Mouse (Mus musculus): ENCODE measurements around the gene Pde4c.

Gene Pde4c

DNA sequence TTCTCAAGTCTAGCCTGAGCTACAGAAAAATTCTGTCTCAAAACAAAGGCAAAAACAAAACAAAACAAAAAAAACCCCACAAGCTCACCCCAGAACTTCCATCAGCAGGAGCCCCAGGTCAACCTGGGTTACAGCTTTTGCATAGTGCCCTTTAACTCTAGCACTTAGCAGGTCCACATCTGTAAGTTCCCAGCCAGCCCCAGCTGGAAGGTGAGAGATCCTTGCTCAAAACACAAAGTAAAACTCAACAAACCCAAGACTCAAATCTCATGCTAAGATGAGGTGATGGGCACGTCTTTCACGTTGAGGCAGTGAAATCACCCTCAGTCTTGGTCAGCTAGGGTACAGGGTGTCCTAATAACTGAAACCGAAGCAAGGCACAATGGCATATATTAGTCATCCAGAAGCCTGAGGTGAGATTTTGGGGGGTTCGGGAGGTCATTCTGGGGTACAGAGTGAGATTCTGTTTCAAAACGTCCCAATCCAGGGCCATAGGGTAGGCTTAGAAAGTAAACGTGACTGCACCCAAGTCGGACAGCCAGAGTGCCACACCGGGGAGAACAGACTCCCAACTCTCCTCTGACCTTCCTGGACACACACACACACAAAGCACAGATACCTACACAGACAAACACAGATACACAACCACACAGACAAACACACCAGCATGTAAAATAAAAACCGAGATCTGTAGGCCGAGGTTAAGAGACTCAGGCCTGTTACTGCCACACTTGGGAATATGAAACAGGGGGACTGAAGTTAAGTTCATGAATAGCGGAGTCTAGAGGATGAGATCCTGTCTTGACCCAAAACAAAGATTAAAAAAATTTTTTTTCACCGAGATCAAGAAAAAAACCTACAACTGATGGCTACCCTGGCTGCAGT lies 25.9 kb upstream of the Pde4c start:
- no peak for DNase-seq (ENCODE audit: low spot score in 2 of 2)

DNA sequence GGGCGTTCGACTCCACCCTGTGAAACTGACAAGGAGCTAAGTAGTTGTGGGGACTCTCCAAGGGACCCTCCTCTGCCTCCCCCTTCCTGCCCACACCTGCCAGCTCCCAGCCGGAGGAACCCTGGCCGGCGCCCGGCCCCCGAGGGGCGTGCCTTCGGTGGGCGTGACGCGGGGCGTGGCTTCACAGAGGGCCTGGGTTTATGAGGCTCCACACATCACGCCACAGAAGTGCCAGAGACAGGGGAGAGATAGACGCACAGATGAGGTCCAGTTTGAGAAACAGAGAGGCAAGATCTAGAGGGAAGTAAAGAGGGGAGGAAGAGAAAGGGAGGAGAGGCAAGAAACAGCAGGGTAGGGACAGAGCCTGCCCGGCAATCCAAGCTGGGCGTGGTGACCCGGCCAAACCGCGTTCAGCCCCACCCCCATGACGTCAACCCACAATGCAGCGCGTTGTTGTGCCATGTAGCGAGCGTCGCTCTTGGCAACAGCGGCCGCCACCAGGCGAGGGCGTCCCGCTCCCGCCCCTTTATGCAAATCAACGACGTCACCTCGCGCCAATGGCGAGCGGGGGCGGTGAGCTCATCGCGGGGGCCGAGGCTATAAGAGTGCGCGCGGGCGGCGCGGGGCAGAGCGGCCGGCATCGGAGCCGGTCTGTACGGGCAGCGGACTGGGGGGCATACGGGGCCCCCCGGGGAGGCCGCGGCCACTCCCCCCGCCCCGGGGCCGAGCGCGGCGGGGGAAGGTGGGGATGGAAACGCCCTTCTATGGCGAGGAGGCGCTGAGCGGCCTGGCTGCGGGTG lies 25.0 kb upstream of the Pde4c start, which contains the start of gene Jund:
Gene Jund (plus strand): TSS at position 640 of the 800 bp plus-strand sequence.
- peak; percentile 97 to 98 for DNase-seq (ENCODE audit: low spot score in 2 of 2)

DNA sequence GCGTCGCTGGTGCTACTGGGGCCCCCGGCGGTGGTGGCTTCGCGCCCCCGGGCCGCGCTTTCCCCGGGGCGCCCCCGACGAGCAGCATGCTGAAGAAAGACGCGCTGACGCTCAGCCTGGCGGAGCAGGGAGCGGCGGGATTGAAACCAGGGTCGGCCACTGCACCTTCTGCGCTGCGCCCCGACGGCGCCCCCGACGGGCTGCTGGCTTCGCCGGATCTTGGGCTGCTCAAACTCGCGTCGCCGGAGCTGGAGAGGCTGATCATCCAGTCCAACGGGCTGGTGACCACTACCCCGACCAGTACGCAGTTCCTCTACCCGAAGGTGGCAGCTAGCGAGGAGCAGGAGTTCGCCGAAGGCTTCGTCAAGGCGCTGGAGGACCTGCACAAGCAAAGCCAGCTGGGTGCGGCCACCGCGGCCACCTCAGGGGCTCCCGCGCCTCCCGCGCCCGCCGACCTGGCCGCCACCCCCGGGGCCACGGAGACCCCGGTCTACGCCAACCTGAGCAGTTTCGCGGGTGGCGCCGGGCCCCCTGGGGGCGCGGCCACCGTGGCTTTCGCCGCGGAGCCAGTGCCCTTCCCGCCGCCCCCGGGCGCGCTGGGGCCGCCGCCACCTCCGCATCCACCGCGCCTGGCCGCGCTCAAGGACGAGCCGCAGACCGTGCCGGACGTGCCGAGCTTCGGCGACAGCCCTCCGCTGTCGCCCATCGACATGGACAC lies 24.2 kb upstream of the Pde4c start:
- peak; percentile 50 to 54 for DNase-seq (ENCODE audit: low spot score in 2 of 2)

DNA sequence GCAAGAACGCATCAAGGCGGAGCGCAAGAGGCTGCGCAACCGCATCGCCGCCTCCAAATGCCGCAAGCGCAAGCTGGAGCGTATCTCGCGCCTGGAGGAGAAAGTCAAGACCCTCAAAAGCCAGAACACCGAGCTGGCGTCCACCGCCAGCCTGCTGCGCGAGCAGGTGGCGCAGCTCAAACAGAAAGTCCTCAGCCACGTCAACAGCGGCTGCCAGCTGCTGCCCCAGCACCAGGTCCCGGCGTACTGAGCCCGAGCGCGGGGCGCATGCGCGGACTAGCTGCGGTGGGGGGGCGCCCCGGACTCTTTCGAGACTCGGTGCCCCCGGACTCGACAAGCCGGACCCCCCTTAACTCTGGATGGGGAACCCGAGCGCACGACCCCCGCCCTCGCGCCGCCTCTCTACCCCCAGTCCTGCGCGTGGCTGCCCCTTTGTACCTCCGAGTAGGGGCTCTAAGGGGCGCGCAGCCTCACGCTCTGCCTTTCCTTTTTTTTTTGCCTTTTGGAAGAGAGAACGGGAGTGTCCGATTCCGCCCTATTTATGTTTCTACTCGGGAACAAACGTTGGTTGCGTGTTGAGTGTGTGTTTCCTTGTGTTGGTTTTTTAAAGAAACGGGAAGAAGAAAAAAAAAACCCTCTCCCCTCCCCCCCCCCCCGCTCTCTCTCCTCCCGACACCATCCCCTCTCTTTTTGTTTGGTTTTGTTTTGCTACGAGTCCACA lies 23.5 kb upstream of the Pde4c start:
- peak; percentile 79 to 80 for DNase-seq (ENCODE audit: low spot score in 2 of 2)

DNA sequence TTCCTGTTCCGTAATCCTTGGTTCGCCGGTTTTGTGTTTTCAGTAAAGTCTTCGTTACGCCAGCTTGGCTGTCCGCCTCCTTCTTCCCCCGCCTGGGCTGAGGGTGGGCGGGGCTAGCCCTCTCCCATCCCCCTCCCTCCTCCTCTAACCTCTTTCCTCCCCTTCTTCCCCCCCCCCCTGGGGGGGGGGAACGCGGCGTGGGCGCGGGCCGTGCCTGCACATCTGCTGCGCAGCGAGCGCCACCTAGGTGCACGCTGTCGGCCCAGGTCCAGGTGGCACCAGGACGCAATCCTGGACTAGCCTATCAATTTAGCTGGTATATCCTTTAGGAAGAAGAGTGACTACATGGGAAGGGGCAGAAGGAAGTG lies 23.0 kb upstream of the Pde4c start:
- peak; percentile 83 for DNase-seq (ENCODE audit: low spot score in 2 of 2)

DNA sequence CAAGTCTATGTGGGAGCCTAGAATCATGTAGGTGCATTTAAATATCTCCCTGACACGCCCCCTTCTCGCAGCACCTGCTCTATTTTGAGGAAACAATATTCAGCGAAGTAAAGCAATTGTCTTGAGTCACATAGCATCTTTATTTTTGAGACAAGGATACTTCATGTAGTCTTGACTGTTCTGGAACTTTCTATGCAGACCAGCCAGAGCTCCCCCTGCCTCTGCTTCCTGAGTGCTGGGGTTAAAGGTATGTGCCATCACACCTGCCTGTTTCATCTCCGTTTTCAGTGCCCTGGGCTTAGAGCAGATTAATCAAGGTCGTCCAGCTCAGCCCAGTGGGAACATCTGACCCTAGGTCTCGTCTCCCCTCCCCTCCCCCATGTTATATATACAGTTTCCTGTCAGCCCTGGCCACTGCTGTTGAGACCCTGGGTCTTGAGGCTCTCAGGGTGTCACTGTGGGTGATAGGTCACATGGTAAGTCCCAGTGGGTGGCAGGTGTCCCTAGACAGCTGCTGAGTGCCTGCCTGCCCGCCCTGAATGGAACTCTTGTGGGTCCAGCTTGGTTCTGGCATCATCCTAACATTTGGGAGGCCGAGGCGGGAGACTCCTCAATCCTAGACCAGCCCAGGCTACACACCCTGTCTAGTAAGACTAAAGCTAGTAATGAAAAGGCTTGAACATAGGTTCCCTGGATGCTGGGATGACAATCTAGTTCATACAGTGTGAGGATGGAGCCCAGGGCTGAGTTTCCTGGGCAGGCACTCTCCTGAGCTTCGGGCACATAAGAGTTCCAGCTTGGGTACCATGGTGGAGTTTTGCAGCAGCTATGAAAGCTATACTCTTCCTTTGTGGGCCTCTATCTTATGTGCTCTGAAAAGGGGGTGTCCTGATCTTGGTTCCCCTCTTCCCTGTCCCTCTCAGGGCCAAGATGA lies 22.2 kb upstream of the Pde4c start:
- no peak for DNase-seq (ENCODE audit: low spot score in 2 of 2)

DNA sequence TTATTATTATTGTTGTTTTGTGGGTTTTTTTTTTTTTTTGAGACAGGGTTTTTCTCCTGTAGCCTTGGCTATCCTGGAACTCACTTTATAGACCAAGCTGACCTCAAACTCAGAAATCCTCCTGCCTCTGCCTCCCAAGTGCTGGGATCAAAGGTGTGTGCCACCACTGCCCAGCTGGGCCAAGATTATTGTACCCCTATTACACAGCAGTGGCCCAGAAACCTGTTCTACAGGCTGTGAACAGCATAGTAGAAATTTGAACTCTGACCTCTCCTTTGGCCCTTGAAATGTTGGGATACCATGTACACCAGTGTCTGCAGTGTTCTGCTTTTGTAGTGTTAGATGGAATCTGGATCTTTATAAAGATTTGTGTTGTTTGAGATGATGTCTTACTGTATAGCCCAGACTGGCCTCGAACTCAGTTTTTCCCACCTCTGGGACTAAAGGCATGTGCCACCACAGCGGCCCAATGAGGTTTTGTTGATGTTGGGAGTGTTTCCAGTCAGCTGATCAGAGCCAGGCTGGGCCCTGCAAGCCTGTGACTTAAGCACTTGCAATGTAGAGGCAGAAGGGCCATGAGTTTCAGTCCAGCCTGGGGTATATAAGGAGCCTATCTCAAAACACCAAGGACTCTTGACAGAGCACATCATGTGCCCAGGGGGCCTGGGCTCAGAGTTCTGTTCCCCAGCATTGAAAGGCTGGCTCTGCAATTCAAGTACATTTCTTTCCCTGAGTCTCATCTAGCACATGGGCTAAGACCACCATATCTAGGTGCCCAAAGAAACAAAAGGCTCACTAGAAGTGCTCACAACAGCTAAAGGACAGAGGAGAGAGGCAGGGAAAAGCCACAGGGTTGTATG lies 21.3 kb upstream of the Pde4c start:
- no peak for DNase-seq (ENCODE audit: low spot score in 2 of 2)

DNA sequence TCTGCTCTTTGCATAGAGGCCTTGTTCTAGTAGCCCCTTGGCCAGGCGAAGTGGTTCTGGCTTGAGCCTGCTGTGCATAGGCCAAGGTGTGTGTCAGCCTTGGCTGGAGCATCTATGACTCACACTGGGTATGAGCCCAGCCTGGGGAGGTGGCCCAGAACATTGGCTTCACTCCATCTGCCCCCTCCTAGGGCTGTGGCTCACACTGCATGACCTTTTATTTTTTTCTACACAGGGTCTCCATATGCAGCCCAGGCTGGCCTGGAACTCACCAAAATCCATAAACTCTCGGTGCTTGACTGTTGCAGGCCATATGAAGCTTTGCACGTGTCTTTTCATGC lies 20.7 kb upstream of the Pde4c start:
- DNase-seq (ENCODE audit: low spot score in 2 of 2): no peak

DNA sequence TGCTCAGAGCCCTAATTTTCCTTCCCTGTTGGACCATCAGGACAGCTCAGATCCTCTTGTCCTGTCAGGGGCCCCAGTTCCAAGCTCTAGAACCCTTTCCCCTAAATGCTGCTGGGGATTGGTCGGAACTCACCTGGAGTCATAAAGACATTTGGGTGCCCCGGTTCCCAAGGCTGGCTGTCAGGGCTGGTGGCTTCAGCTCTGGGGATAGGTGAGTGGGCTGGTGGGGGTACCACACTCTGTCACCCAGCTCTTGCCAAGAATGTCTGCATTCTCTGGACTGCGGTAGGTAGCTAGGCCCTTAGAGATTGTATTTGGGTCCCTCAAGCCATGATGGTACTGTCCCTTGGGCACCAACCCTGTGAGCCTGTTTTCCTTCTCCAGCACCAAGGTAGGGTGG lies 20.2 kb upstream of the Pde4c start, which contains the start of gene Iqcn:
Gene Iqcn (plus strand): TSS at position 171 of the 400 bp plus-strand sequence.
- no peak for DNase-seq (ENCODE audit: low spot score in 2 of 2)

DNA sequence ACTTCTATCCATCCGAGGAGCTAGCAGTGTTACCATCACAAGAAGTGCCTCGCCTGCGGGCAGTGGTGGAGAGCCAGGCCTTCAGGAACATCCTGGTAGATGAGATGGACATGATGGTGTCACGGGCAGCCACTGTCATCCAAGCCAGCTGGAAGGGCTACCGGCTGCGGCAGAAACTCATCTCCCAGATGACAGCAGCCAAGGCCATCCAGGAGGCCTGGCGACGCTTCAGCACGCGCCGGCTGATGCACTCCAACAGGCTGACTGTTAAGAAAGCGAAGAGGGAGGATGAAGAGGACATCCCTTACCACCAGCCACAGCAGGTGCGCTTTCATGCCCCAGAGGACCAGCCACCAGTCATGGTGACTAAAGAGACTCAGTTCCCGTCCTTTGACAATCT lies 15.2 kb upstream of the Pde4c start:
- no peak for DNase-seq (ENCODE audit: low spot score in 2 of 2)

DNA sequence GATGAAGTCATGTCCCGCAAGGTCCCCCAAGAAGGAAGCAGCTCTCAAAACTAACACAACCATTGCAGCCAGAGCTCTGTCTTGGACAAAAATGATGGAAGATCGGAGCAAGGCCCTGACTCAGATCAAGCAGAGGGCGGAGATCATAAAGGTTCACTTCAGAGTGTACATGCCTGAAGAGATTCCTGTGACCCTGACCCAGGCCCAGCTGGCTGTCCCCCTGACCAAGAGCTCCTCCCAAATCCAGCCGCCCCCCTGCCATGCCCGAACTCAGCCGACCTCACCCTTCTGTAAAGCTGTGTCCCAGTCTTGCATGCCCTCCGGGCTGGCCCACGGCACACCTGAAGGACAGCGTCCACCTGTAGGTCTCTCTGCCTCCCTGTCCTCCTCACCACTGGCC lies 13.7 kb upstream of the Pde4c start:
- DNase-seq (ENCODE audit: low spot score in 2 of 2): no peak

DNA sequence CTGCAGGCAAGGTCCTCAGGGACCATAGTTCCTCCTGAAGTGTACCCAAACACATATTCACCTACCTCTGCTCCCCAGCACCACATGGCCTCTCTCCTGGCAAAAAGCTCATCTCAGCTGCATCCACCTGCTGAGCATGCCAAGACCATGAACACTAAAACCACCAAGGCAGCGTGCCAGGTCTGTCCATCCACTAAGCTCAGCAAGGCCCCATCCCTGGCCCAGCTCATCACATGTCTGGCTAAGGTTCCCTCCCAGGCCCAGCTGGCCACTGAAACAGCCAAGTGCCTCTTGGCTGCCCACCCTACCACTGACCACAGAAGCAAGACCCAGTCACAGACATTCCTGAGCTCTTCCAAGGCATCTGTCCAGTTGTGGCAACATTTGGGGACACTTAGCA lies 13.2 kb upstream of the Pde4c start:
- no peak for DNase-seq (ENCODE audit: low spot score in 2 of 2)

DNA sequence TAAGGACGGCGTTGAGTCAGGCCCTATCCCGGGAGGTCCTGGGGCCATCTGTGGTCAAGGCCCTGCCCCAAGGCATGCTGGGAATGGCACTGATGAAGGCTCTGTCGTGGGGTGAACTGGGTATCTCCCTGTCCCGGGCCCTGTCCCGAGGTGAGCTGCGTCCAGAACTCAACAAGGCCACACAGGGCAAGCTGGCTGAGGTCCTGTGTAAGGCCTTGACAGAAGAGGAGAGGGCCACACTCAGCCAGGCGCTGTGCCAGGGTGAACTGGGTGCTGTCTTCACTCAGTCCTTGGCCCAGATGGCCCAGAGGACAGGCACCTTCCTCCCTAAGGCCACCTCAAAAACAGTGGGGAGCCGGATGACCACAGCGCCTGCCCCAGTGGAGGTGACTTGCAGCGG lies 12.5 kb upstream of the Pde4c start:
- no peak for DNase-seq (ENCODE audit: low spot score in 2 of 2)

DNA sequence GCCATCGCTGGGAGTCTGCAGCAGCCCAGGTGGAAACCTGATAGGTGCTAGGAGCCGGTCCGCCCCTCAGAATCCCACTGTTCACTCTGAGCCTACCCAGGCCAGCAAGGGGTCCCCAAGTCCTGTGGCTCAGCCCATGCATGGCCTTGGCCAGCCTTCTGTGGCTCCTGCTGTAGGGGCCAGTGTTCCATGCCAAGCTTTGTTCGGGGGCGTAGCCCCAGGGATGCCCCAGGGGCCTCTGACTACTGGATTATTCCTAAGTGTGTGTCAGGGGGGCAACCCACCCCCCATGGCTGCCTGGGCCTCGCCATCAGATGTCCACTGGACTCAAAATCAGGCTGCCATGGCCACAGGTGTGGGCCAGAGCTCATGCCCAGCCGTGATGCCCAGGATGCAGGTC lies 9.5 kb upstream of the Pde4c start:
- no peak for DNase-seq (ENCODE audit: low spot score in 2 of 2)

DNA sequence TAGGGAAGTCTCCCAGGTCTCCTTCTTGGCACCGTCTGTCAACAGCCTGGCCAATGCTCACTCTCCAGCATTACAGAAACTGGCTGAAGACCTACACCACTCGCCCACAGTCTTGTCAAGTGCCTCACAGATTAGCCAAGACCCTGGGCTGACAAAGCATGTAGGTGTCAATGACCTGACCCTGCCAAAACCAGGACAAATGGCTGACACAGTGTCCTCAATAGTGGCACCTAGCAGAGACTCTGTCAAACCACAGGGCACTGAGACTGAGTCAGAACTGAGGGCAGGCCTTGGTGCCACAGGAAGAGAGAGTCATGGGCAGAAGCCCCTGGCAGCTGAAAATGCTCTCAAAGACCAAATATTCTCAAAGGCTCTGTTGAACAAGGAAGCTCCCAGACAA lies 8.4 kb upstream of the Pde4c start:
- DNase-seq (ENCODE audit: low spot score in 2 of 2): no peak

DNA sequence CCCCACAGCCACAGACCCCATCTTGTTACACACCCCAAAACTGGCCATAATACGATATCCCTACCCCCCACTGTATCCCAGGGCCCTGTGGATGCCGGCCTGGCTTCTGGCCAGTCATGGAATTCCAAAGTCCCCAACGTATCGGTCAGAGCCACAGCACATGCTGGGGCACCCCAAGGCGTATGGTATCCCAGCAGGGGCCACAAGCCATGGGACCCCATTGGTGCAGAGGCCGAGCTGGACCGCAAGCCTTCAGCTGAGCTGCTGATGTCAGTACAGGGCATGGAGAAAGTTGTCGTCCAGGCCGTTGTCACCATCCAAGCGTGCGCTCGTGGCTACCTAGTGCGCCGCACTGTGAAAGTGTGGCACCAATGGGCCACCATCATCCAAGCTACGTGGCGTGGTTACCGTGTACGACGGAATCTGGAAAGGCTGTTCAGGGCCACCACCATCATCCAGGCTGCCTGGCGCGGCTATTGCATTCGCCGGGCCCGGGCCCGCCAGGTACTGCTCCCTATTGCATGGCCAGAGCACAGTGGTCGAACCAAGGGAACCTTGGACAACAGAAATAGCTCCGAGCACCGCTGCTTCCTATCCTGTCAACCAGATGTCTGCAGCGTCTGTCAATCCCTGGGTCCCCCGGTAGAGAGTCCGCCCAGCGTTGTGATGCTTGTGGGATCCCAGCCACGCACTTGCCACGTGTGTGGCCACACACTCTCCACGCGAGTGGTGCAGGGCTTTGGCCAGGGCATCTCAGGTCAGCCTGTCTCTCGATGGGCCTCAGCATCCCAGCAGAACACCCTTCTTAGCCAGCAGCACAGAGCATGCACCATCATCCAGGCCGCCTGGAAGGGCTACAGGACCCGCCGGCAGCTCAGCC lies 6.8 kb upstream of the Pde4c start:
- no peak for DNase-seq (ENCODE audit: low spot score in 2 of 2)

DNA sequence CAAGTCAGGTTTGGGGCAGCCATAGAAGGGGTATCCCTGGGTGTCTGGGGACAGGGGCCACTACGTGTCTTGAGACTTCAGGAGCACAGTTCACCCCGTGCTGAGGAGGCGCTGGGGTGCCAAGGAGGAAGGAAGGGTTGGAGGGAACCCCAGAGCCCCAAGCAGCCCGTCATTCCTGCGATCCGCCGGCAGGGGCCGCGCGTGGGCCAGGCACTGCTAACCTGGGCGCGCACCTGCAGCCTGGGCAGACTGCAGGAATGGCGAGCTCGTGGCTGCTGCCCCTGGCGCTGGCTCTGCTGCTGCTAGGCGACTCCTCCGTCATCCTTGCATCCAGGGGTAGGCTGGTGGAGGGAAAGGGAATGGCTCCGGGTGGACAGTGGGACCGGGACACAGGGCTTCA lies 5.2 kb upstream of the Pde4c start, which contains the start of gene Gm3336:
Gene Gm3336 (plus strand): TSS at position 247 of the 400 bp plus-strand sequence.
- peak in 1 of 2 experiments; percentile 46 for DNase-seq (ENCODE audit: low spot score in 2 of 2)

DNA sequence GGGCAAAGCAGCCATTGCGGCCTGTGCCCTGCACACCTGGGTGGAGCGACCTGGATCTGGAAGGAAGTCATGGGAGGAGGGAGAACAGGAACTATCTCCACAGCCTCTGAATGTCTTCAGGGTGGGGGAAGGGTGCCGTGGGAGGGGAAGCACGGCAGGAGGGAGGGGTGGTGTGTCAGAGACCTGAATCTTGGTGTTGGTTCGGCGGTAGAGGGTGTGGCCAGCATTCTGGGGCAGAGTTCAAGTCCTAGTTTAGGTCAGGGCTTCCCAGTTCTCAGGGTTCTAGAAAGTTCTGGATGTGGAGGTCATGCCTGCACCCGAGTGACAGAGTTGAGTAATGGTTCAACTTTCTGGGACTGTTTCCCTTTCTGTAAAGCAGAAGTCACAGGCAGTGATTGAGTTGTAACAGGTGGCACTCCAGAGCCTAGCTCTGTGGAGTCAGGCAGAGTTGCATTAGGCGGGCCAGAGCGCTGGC lies 3.7 kb upstream of the Pde4c start:
- no peak for DNase-seq (ENCODE audit: low spot score in 2 of 2)

Data from frontal cortex, postnatal 14 days (tissue).